Mouse (Mus musculus): Measurements from ENCODE around the gene Hfe.
"Not testable (repeated sequence)": the region's sequence is repeated elsewhere in the genome, so short reads cannot be mapped to it uniquely, and the experiment has no call there.

Hfe gene

DNA sequence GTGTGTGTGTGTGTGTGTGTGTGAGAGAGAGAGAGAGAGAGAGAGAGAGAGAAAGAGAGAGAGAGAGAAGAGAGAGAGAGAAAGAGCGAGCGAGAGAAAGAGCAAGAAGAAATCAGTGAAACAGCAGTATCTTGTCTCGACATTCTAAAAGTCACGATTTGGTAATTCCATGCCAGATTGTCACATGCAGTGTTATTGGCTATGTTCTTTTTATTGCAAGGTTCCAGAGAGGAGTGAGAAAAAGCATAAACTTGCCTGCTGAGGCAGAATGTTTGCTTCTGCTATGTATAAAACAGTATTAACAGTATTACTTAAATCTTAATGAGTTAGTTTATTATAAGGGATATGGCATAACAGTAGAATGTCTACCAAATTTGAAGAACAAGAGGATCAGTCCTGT lies 24.7 kb downstream of the Hfe start:
- peak in 1 of 2 experiments; percentile 22 for DNase-seq (ENCODE audit: low spot score in 2 of 2)

DNA sequence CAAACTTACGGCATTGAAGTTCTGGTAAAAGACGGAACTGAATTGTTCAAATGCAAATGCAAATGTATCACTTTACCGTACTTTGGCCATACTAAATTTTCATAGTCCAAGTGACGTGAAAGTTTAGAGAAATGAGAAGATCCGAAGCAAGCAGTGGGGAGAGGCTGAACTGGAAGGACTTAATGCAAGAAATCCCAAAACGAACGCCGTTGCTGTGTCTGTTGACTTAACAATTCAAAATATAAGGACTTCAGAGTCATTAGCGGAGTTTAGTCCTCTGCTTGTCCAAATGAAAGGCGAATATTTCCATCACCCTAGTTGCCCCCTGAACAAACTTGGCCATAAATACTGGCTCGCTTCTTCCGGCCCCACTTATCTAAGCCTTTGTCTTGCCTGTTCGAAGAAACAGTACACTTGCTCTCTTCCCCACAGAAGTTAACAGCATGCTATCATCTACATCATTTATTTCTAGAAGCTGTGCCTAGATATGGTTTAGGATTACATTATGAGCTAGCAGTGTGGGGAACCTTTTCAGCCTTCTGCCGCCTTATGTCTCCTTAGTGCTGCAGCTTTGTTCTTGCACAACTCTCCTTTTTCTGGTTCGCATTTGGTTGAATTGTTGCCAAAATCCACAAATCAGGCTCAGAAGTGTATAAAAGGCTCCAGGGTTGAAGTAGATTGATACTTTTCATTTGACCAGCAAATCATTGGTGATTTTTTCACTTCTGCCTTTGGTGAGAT lies 25.4 kb downstream of the Hfe start:
- DNase-seq (ENCODE audit: low spot score in 2 of 2): peak; percentile 13 to 24

DNA sequence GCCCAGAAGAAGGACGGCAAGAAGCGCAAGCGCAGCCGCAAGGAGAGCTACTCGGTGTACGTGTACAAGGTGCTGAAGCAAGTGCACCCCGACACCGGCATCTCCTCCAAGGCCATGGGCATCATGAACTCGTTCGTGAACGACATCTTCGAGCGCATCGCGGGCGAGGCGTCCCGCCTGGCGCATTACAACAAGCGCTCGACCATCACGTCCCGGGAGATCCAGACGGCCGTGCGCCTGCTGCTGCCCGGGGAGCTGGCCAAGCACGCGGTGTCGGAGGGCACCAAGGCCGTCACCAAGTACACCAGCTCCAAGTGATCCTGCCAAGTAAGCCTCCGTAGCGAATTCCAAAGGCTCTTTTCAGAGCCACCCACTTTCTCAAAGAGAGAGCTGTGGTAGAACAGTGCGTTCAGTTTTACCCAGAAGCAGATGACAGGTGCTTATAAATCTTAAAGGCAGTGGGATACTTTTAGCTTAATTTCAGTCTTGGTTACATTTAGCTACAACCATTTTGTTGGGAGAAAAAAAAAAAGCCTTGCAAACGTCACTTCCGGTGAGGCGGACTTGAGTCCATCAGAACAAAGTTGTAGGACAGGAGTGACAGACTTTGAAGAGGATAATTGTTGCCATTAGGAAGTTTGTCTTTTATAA lies 26.2 kb downstream of the Hfe start:
- DNase-seq (ENCODE audit: low spot score in 2 of 2): peak; percentile 26 to 63

DNA sequence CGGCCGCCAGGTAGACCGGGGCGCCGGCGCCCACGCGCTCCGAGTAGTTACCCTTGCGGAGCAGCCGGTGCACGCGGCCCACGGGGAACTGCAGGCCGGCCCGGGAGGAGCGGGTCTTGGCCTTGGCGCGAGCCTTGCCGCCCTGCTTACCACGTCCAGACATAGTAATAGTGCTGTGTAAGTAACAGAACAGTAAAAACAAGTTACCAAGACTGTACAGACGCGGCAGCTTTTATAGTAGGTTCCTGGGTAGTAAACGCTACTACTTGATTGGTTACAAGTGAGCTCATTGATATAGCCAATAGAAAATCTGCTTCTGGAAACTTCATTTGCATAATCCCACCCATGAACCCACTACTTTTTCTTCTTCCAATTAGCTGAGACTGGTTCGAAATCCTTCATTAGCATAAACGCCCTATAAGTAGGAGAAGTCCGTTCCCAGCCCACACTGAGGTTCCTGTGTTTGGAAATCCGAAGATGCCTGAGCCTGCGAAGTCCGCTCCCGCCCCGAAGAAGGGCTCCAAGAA lies 26.8 kb downstream of the Hfe start, which contains the start of the genes Hist1h2ac and Hist1h2bc:
Gene Hist1h2ac (minus strand): TSS at position 194 of the 527 bp plus-strand sequence.
Gene Hist1h2bc (plus strand): TSS at position 445 of the 527 bp plus-strand sequence.
- DNase-seq (ENCODE audit: low spot score in 2 of 2): peak; percentile 87 to 92

DNA sequence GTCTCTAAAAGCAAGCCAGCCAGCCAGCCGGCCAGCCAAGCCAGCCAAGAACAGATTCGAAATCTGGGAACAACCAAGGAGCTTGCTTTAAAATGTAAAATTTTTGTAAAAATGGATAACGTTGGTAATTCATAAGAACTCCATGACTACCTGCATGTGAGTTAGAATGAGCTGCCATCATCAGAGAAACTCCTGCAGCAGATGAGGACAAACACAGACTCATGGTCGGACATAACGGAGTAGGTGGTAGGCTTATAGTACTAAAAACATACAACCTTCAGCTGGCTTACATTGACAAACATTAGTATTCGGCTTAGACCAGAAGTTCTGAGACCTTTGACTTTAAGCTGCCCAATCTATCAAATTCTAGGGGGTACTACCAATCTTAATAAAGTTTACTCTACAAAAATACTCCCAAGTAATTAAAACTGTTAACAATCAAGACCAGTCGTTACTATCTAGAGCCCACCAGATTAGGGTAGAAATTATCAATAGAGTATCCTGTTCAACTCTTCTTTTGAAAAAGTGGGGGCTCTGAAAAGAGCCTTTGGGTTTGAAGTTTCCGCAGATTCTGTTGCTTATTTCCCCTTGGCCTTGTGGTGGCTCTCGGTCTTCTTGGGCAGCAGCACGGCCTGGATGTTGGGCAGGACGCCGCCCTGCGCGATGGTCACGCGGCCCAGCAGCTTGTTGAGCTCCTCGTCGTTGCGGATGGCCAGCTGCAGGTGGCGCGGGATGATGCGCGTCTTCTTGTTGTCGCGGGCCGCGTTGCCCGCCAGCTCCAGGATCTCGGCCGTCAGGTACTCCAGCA lies 27.5 kb downstream of the Hfe start:
- not testable (repeated sequence) for DNase-seq (ENCODE audit: low spot score in 2 of 2)

DNA sequence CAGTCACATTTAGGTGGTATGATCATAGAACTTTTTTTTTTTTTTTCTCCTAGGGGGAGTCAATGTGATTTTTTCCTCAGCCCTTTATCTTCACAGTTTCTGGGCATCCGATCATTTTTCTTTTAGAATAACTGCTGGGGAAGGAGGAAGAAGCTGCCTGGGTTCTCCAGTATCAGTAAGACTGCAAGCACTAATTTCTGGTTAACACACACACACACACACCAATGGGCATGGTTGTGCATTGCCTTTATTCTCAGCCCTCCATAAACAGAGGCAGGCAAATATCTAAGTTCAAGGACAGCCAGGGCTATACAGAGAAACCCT lies 28.1 kb downstream of the Hfe start:
- DNase-seq (ENCODE audit: low spot score in 2 of 2): no peak

DNA sequence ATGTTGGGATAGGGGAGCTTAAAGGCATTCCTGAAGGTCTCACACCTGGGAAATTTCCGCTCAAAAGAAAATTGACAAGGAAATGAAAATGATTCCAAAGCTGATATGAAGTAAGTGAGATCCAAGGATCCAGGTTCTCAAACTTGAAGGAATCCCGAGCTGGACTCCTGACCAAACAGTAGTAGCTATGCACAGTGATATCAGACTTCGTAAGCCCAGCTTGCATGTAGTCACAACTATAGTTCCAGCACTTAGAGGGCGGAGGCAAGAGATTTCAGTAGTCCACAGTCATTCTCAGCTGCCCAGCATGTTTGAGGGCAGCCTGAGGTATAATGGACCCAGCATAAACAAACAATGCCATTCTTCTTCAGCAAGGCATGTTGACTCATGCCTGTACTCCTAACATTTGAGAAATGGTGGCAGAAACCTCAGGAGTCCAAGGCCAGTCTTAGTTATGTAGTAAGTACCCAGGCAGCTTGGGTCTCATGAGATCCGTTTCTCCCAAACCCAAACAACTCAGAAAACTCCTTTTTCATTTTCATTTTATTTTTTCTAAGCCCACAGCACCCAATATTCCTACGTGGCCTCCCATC lies 28.6 kb downstream of the Hfe start:
- no peak for DNase-seq (ENCODE audit: low spot score in 2 of 2)

DNA sequence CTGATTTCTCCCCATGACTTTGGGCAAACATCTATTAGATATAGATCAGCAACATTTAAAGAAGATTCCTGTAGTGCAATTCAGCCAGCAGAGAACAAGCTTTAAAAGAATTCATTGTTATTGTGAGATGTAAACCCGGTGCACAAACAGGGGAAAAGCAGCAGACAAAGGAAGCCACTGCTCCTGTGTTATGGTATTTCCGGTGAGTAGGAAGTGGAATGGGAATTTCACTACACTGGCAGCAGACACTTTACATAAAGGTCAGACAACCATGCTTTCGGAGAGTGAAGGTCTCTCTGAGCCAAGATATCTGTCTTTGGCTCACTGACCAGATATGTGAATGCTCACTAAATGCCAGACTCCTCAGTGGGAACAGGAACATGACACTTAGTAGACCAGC lies 48.1 kb downstream of the Hfe start:
- no peak for DNase-seq (ENCODE audit: low spot score in 2 of 2)

DNA sequence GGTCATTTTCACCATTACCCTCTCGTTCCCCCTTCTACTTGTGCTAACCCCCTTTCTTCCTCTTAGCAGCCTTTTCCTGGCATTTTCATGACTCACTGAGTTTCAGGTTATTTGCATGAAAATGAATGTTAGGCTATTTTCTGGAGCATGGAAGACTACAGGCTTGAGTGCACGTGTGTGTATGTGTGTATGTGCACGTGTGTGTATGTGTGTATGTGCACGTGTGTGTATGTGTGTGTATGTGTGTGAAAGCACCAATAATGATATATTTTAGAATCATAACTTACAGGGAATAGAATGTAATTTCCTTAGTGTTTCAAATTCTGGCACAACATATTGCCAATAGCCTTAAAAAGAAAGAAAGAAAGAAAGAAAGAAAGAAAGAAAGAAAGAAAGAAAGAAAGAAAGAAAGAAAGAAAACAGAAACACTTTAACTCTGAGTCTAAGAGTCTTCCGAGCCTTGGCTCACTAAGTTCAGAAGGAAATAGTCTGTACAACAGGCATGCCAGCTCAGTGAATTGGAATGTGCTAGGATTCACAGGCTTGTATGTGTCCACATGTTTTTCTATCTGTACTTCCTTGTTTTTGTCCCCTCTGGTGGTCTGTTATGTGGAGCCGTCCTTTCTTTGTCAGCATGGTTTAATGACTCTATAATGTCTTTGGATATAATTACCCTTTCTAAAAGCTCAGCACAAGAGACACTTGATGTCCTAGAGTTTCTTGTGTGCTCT lies 50.9 kb downstream of the Hfe start:
- DNase-seq (ENCODE audit: low spot score in 2 of 2): no peak

All from frontal cortex, postnatal 36 days (tissue).